Mouse (Mus musculus): ENCODE measurements around the gene Ptprd. TPM values are rescaled to one million over a fixed set of nuclear protein-coding genes. Genes with fewer than 3 reads are reported as not detected.

Ptprd gene
- polyA plus RNA-seq, 1 experiment from 2014 or later: 18.6 TPM

- Histone ChIP-seq H3K4me1 (ENCODE audit: control insufficient read depth, insufficient read depth, low read length) (peaks cover 5% of the 10 kb centered on the region; the same call in 1 of the 2 replicates), H3K4me3 (ENCODE audit: low read depth, low read length) (no peak overlapping the region), H3K27me3 (ENCODE audit: control insufficient read depth, insufficient read depth, low read length) (no peaks in the 10 kb centered on the region), H3K9me3 (ENCODE audit: control insufficient read depth, low read length) (no peaks in the 10 kb centered on the region), H3K9ac (ENCODE audit: low read length) (no peak overlapping the region), H3K36me3 (ENCODE audit: control insufficient read depth, insufficient read depth, low read length) (no peaks in the 10 kb centered on the region), H3K4me2 (no peak overlapping the region), H3K27ac (ENCODE audit: low read depth, low read length) (no peak overlapping the region)
- WGBS: 99% methylated on average over 5 of the region's 5 CpGs
- no peak for DNase-seq (ENCODE audit: low spot score, missing footprints)
- ATAC-seq (ENCODE audit: low FRiP score): no peak
Observed at GRCm38 (mm10) chr4:76403219-76403618, 1808.5 kb downstream of the Ptprd start.

GRCm38 (mm10) chr4:76387887-76388286, 1823.9 kb downstream of the Ptprd start:
- no peak overlapping the region for H3K27ac ChIP-seq (ENCODE audit: low read depth, low read length)
- no peak overlapping the region for H3K4me3 ChIP-seq (ENCODE audit: low read depth, low read length)
- no peaks in the 10 kb centered on the region for H3K9me3 ChIP-seq (ENCODE audit: control insufficient read depth, low read length)
- 89% methylated on average over 5 of the region's 5 CpGs for WGBS
- H3K36me3 ChIP-seq (ENCODE audit: control insufficient read depth, insufficient read depth, low read length): no peaks in the 10 kb centered on the region
- no peaks in the 10 kb centered on the region for H3K27me3 ChIP-seq (ENCODE audit: control insufficient read depth, insufficient read depth, low read length)
- H3K4me1 ChIP-seq (ENCODE audit: control insufficient read depth, insufficient read depth, low read length): no peaks in the 10 kb centered on the region
- no peak overlapping the region for H3K9ac ChIP-seq (ENCODE audit: low read length)
- H3K4me2 ChIP-seq: no peak overlapping the region
- ATAC-seq (ENCODE audit: low FRiP score) (no peak), DNase-seq (ENCODE audit: low spot score, missing footprints) (no peak)

GRCm38 (mm10) chr4:76386978-76387824, 1824.6 kb downstream of the Ptprd start:
- no peak overlapping the region for H3K9ac ChIP-seq (ENCODE audit: low read length)
- H3K36me3 ChIP-seq (ENCODE audit: control insufficient read depth, insufficient read depth, low read length): no peaks in the 10 kb centered on the region
- no peak for DNase-seq (ENCODE audit: low spot score, missing footprints)
- ATAC-seq (ENCODE audit: low FRiP score): no peak
- H3K4me1 ChIP-seq (ENCODE audit: control insufficient read depth, insufficient read depth, low read length): no peaks in the 10 kb centered on the region
- 65% methylated on average over 7 of the region's 7 CpGs for WGBS
- no peak overlapping the region for H3K4me3 ChIP-seq (ENCODE audit: low read depth, low read length)
- no peak overlapping the region for H3K4me2 ChIP-seq
- H3K27me3 ChIP-seq (ENCODE audit: control insufficient read depth, insufficient read depth, low read length): no peaks in the 10 kb centered on the region
- H3K27ac ChIP-seq (ENCODE audit: low read depth, low read length): no peak overlapping the region
- H3K9me3 ChIP-seq (ENCODE audit: control insufficient read depth, low read length): no peaks in the 10 kb centered on the region

- Histone ChIP-seq H3K4me3 (ENCODE audit: low read depth, low read length) (no peak overlapping the region), H3K27me3 (ENCODE audit: control insufficient read depth, insufficient read depth, low read length) (no peaks in the 10 kb centered on the region), H3K9ac (ENCODE audit: low read length) (no peak overlapping the region), H3K9me3 (ENCODE audit: control insufficient read depth, low read length) (no peaks in the 10 kb centered on the region), H3K4me2 (no peak overlapping the region), H3K36me3 (ENCODE audit: control insufficient read depth, insufficient read depth, low read length) (no peaks in the 10 kb centered on the region), H3K27ac (ENCODE audit: low read depth, low read length) (no peak overlapping the region), H3K4me1 (ENCODE audit: control insufficient read depth, insufficient read depth, low read length) (no peaks in the 10 kb centered on the region)
- DNase-seq (ENCODE audit: low spot score, missing footprints) (no peak), ATAC-seq (ENCODE audit: low FRiP score) (no peak)
- 92% methylated on average over 5 of the region's 5 CpGs for WGBS
Observed at GRCm38 (mm10) chr4:76385818-76386217, 1825.9 kb downstream of the Ptprd start.

DNA sequence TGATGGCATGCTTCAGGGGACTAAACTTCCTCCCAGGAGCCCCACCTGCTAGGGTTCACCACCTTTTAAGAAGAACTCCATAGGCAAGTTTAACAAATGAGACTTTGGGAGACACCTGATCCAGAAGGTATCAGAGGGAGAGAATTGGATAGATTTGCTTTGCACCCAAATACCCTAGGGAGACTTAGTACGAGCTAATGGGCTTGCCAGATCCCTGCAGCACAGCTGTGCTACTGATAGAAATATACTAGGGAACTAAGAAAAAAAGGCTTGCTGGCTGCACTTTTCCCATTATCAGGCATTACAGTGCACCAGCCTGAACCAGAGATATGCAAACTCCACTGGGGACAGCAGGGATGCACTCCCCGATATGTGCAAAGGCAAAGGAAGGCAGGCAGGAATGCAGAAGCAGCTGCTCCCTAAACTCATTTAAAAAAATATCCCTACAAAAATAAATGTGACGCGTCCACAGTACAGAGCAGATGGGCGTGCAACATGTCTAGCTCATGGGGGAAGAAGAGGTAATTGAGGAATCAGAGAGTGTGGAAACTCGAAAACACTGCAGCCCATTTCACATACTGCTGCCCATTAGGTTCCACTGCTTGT, 1831.3 kb downstream of the Ptprd start:
- H3K9me3 ChIP-seq (ENCODE audit: control insufficient read depth, low read length): no peaks in the 10 kb centered on the region
- H3K4me3 ChIP-seq (ENCODE audit: low read depth, low read length): no peak overlapping the region
- no peak overlapping the region for H3K9ac ChIP-seq (ENCODE audit: low read length)
- no peak overlapping the region for H3K27ac ChIP-seq (ENCODE audit: low read depth, low read length)
- no peak overlapping the region for H3K4me2 ChIP-seq
- no peaks in the 10 kb centered on the region for H3K27me3 ChIP-seq (ENCODE audit: control insufficient read depth, insufficient read depth, low read length)
- 80% methylated on average over 6 of the region's 6 CpGs for WGBS
- no peaks in the 10 kb centered on the region for H3K36me3 ChIP-seq (ENCODE audit: control insufficient read depth, insufficient read depth, low read length)
- ATAC-seq (ENCODE audit: low FRiP score): no peak
- H3K4me1 ChIP-seq (ENCODE audit: control insufficient read depth, insufficient read depth, low read length): no peaks in the 10 kb centered on the region
- no peak for DNase-seq (ENCODE audit: low spot score, missing footprints)

GRCm38 (mm10) chr4:76370041-76370880, 1841.5 kb downstream of the Ptprd start:
- no peaks in the 10 kb centered on the region for H3K9me3 ChIP-seq (ENCODE audit: control insufficient read depth, low read length)

GRCm38 (mm10) chr4:76369101-76369500, 1842.7 kb downstream of the Ptprd start:
- Histone ChIP-seq H3K9me3 (ENCODE audit: control insufficient read depth, low read length) (no peaks in the 10 kb centered on the region), H3K27me3 (ENCODE audit: control insufficient read depth, insufficient read depth, low read length) (no peaks in the 10 kb centered on the region), H3K27ac (ENCODE audit: low read depth, low read length) (no peak overlapping the region), H3K4me3 (ENCODE audit: low read depth, low read length) (no peak overlapping the region), H3K9ac (ENCODE audit: low read length) (no peak overlapping the region), H3K36me3 (ENCODE audit: control insufficient read depth, insufficient read depth, low read length) (no peaks in the 10 kb centered on the region), H3K4me2 (no peak overlapping the region), H3K4me1 (ENCODE audit: control insufficient read depth, insufficient read depth, low read length) (peaks cover 13% of the 10 kb centered on the region)
- DNase-seq (ENCODE audit: low spot score, missing footprints) (peak; percentile 89), ATAC-seq (ENCODE audit: low FRiP score) (no peak)
- 72% methylated on average over 3 of the region's 3 CpGs for WGBS

More at GRCm38 (mm10) chr4:76370041-76370880, 1841.5 kb downstream of the Ptprd start:
- Histone ChIP-seq H3K27me3 (ENCODE audit: control insufficient read depth, insufficient read depth, low read length) (no peaks in the 10 kb centered on the region), H3K36me3 (ENCODE audit: control insufficient read depth, insufficient read depth, low read length) (no peaks in the 10 kb centered on the region), H3K4me1 (ENCODE audit: control insufficient read depth, insufficient read depth, low read length) (peaks cover 13% of the 10 kb centered on the region), H3K9ac (ENCODE audit: low read length) (no peak overlapping the region), H3K4me2 (no peak overlapping the region), H3K27ac (ENCODE audit: low read depth, low read length) (no peak overlapping the region), H3K4me3 (ENCODE audit: low read depth, low read length) (no peak overlapping the region)
- peak; percentile 74; the same call in 1 of the 2 replicates for ATAC-seq (ENCODE audit: low FRiP score)
- WGBS: 51% methylated on average over 4 of the region's 4 CpGs
- DNase-seq (ENCODE audit: low spot score, missing footprints): peak; percentile 88

DNA sequence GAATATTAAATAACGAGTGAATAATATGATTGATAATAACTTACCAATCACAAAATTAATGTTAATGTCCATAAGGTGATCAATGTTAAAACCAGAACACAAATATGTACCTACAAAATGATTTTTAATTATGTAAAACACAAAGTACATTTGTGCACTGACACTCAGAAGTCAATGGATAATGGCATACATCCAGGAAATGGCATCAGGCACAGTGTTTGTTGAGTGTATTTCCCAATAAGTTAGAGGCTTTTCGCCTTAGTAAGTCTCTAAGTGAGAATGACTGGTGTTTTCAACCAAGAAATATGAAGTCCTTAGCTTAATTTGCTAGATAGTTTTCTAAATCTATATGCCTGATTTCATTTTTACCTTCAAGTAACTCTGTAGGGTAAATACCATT, 1843.5 kb downstream of the Ptprd start:
- no peaks in the 10 kb centered on the region for H3K36me3 ChIP-seq (ENCODE audit: control insufficient read depth, insufficient read depth, low read length)
- no peaks in the 10 kb centered on the region for H3K9me3 ChIP-seq (ENCODE audit: control insufficient read depth, low read length)
- DNase-seq (ENCODE audit: low spot score, missing footprints) (no peak), ATAC-seq (ENCODE audit: low FRiP score) (no peak)
- WGBS: 91% methylated on average over 2 of the region's 2 CpGs
- H3K9ac ChIP-seq (ENCODE audit: low read length): no peak overlapping the region
- H3K4me2 ChIP-seq: no peak overlapping the region
- no peaks in the 10 kb centered on the region for H3K27me3 ChIP-seq (ENCODE audit: control insufficient read depth, insufficient read depth, low read length)
- H3K27ac ChIP-seq (ENCODE audit: low read depth, low read length): no peak overlapping the region
- H3K4me3 ChIP-seq (ENCODE audit: low read depth, low read length): no peak overlapping the region
- peaks cover 13% of the 10 kb centered on the region for H3K4me1 ChIP-seq (ENCODE audit: control insufficient read depth, insufficient read depth, low read length)

Data from midbrain, embryonic 11.5 days (tissue).